Mouse (Mus musculus): ENCODE results near the gene Hist1h2ak. TPM values are rescaled to one million over a fixed set of nuclear protein-coding genes. Genes with fewer than 3 reads are reported as not detected.
"Not testable (repeated sequence)": the region's sequence is repeated elsewhere in the genome, so short reads cannot be mapped to it uniquely, and the experiment has no call there.

Hist1h2ak gene
- 16.8 and 19.9 TPM in 2 replicates for polyA plus RNA-seq (2016; fragmentation: Nextera tagmentation; extraction: Ambion mirVana)

DNA sequence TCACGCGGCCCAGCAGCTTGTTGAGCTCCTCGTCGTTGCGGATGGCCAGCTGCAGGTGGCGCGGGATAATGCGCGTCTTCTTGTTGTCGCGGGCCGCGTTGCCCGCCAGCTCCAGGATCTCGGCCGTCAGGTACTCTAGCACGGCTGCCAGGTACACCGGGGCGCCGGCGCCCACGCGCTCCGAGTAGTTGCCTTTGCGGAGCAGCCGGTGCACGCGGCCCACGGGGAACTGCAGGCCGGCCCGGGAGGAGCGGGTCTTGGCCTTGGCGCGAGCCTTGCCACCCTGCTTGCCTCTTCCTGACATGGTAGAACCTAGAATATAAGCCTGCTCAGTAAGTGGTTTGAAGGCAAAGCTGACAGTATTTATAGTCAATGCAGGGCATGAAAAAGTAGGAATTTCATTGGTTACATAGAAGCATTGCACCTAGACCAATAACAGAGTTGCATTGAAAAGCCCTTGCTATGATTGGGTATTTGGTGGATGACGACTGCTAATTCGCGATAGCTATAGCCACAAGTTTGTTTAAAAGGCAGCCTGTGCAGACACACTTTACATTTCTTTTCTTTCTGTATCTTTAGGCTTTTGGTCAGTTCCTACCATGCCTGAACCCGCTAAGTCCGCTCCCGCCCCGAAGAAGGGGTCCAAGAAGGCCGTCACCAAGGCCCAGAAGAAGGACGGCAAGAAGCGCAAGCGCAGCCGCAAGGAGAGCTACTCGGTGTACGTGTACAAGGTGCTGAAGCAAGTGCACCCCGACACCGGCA is at the start of gene Hist1h2ak, which contains the start of gene Hist1h2bn:
Gene Hist1h2ak (minus strand): TSS at position 304 of the 762 bp plus-strand sequence.
Gene Hist1h2bn (plus strand): TSS at position 600 of the 762 bp plus-strand sequence.
- peak within 1 kb of the TSS; percentile 59 for H3K4me3 ChIP-seq
- 0% methylated on average over 39 of the region's 50 CpGs for WGBS
- DNase-seq (ENCODE audit: low spot score) = peak; percentile 80
- peaks cover 49% of the 10 kb centered on the region for H3K4me1 ChIP-seq
- H3K36me3 ChIP-seq; H3K27me3 ChIP-seq (ENCODE audit: low read depth, poor library complexity, severe bottlenecking); H3K9me3 ChIP-seq (replicated peaks): not testable (repeated sequence)
- H3K27ac ChIP-seq (replicated peaks) = peak within 1 kb of the TSS; percentile 91

DNA sequence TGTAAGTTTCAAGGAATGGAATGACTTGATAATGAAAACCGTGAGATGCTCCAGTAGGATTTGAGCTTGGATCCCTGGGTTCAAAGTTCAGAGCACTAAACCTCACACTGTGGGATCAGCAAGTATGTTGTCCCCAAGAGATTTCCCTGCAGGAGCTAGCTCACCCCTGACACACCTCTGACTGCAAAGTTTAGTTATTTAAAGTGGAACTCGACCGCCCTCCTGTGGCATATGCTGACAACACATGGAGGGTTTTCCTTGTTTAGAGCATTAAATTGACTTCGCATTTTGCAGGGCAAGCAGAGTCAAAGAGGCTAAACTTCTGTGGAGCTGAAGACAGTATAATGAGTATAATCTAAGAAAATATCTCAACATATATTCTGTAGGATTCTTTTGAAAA is 49.4 kb upstream of the Hist1h2ak start:
- not testable (repeated sequence) for H3K9me3 ChIP-seq (replicated peaks); H3K36me3 ChIP-seq; H3K4me3 ChIP-seq; H3K27me3 ChIP-seq (ENCODE audit: low read depth, poor library complexity, severe bottlenecking); H3K4me1 ChIP-seq; H3K27ac ChIP-seq (replicated peaks); DNase-seq (ENCODE audit: low spot score)
- no CpG with 5 or more reads among the region's 4 CpGs for WGBS

DNA sequence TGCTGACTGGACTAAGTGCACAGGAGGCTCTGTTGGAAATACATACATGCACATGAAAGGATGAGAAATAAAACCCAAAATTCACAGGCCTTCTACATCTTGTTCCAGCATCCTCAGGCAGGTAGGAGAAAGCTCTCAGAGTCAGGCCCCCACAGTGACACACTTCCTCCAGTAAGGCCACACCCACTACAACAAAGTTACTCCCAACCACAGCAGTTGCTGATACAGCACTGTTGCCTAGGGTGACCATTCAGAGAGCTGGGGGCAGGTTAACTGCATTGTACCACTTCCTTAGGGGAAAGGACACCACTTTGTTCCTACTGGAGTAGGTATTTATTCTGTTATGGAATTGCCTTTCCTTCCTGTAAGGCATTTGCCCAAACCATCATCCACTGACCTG is 43.5 kb upstream of the Hist1h2ak start:
- not testable (repeated sequence) for H3K9me3 ChIP-seq (replicated peaks); H3K4me3 ChIP-seq; H3K36me3 ChIP-seq; H3K27ac ChIP-seq (replicated peaks); H3K27me3 ChIP-seq (ENCODE audit: low read depth, poor library complexity, severe bottlenecking); H3K4me1 ChIP-seq; DNase-seq (ENCODE audit: low spot score)

DNA sequence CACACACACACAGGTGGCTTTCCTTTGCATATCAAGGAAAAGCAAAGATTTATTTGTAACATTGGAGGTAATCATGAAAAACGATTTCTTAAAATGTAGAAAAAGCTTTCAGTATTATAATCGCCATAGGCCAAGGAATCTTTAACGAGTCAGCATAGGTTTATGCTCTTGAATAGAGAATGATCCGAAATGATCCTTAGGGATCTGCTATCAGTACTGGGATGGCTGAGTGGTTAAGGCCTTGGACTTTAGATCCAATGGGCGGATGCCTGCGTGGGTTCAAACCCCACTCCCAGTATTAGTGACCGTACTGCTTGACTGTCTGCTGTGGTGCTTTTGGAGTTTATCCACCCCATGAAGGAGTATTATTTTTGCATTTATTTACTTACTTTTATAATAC is 42.0 kb upstream of the Hist1h2ak start:
- peaks cover 9% of the 10 kb centered on the region for H3K4me1 ChIP-seq
- no peaks in the 10 kb centered on the region for H3K27me3 ChIP-seq (ENCODE audit: low read depth, poor library complexity, severe bottlenecking)
- no peak overlapping the region for H3K4me3 ChIP-seq
- no peaks in the 10 kb centered on the region for H3K9me3 ChIP-seq (replicated peaks)
- H3K36me3 ChIP-seq = no peaks in the 10 kb centered on the region
- WGBS = 89% methylated on average over 7 of the region's 7 CpGs
- DNase-seq (ENCODE audit: low spot score) = no peak
- no peak overlapping the region for H3K27ac ChIP-seq (replicated peaks)

DNA sequence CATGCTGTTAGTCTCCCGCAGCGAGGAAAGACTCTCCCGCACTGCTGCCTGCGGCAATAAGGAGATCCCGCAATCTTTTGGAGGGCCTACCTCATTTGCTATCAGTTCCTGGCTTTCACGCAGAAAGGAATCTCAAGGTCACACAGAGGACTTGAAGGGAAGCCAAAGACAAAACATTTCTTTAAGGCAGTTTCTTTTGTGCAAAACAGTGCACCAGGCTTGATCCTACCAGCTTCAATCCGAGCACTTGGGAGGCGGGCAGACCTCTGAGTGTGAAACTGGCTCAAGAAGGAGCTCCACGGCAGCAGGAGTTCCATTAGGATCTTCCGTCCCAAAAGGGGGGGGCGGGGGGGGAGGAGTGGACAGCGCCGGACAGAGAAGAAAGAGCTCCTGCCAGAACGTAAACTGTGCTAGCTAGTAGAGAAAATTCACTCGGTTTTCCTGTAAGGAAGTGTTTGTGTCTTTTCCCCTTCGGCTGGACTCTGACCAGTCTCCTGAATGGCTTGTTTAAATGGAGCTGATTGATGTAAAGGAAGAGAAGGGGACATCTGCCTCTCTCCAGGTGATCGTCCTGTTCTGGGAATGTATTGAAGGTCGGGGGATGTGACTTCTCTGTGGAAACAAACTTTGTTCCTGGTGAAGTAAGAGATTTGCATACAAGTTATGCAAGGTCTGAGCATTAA is 37.1 kb upstream of the Hist1h2ak start:
- H3K4me3 ChIP-seq = peak overlapping the region; percentile 38
- WGBS = 7% methylated on average over 18 of the region's 18 CpGs
- no peaks in the 10 kb centered on the region for H3K9me3 ChIP-seq (replicated peaks)
- DNase-seq (ENCODE audit: low spot score) = peak; percentile 50
- H3K27ac ChIP-seq (replicated peaks) = peak overlapping the region; percentile 85
- no peaks in the 10 kb centered on the region for H3K36me3 ChIP-seq
- peaks cover 39% of the 10 kb centered on the region for H3K4me1 ChIP-seq
- no peaks in the 10 kb centered on the region for H3K27me3 ChIP-seq (ENCODE audit: low read depth, poor library complexity, severe bottlenecking)

DNA sequence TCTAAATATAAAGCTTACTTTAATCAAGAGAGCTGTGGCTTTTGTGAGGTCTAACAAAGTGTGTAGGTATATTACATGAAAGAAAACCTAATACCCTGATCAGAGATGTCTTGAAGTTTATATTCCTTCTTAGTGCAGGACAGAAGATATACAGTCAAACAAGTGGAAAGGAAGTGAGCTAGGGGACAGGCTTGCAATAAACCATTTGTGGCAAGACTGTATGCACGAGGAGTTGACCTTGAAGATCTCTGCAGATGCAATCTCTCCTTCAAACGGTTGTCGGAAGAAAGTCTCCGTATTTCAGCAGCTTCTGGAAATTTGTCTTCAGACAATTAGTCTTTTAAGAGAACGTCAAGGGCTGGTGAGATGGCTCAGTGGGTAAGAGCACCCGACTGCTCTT is 36.3 kb upstream of the Hist1h2ak start:
- DNase-seq (ENCODE audit: low spot score) = no peak

DNA sequence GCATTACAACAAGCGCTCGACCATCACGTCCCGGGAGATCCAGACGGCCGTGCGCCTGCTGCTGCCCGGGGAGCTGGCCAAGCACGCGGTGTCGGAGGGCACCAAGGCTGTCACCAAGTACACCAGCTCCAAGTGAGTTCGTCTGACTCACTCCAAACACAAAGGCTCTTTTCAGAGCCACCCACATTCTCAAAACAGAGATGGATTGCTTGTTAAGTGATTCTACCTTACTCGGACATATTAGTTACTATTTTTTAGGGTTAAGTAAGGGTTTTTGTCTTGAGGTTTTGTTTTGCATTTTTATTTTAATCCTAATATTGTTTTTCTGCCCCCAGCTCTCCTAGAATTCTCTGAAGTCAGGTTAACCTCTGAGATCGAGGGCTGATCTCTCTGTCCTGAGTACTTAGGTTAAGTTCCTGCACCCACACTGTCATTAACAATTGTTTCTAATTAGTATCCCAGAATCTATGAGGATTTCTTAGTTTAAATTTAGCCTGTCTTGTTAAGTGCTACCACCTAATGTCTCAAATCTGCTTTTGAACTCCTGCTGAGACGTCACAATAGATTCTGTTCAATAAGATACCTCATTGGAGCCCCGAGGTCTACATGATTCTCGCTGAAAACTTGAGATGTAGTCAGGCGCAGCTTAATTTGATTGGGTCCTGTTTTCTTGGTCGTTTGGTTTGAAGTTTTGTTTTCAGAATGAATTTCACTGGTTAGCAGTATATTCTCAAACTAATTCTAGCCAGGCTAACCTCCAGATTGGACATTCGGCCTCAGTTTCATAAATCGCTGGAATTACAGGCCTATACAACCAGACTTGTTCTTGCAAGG is 34.4 kb upstream of the Hist1h2ak start:
- peak overlapping the region; percentile 55 for H3K4me3 ChIP-seq
- DNase-seq (ENCODE audit: low spot score) = peak; percentile 20

More for the DNA sequence above, 36.3 kb upstream of the Hist1h2ak start:
- Histone ChIP-seq H3K9me3 (replicated peaks) (no peaks in the 10 kb centered on the region), H3K27me3 (ENCODE audit: low read depth, poor library complexity, severe bottlenecking) (no peaks in the 10 kb centered on the region), H3K36me3 (no peaks in the 10 kb centered on the region), H3K4me3 (no peak overlapping the region), H3K4me1 (peaks cover 46% of the 10 kb centered on the region), H3K27ac (replicated peaks) (peak overlapping the region; percentile 87; the same call in 1 of the 2 replicates)
- 69% methylated on average over 6 of the region's 6 CpGs for WGBS

DNA sequence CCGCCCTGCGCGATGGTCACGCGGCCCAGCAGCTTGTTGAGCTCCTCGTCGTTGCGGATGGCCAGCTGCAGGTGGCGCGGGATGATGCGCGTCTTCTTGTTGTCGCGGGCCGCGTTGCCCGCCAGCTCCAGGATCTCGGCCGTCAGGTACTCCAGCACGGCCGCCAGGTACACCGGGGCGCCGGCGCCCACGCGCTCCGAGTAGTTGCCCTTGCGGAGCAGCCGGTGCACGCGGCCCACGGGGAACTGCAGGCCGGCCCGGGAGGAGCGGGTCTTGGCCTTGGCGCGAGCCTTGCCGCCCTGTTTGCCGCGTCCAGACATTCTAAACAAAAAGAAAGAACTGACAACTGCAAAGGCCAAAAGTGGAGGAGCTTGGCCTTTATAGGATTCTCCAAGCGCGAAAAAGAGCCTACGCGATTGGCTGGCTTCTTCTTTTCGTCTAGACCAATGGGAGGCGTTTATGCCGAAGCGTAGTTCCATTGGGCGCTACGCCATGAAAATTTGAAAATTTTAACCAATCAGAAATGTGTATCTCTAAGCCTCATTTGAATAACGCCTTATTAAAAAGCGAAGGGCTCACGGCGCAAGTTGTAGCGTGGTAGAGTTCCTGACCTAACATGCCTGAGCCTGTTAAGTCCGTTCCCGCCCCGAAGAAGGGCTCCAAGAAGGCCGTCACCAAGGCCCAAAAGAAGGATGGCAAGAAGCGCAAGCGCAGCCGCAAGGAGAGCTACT is 33.4 kb upstream of the Hist1h2ak start, which contains the start of the genes Hist1h2an and Hist1h2bp:
Gene Hist1h2an (minus strand): TSS at position 320 of the 731 bp plus-strand sequence.
Gene Hist1h2bp (plus strand): TSS at position 563 of the 731 bp plus-strand sequence.
- H3K4me1 ChIP-seq = peaks cover 63% of the 10 kb centered on the region
- 0% methylated on average over 42 of the region's 63 CpGs for WGBS
- H3K27ac ChIP-seq (replicated peaks) = peak within 1 kb of the TSS; percentile 92
- H3K9me3 ChIP-seq (replicated peaks); H3K36me3 ChIP-seq; H3K27me3 ChIP-seq (ENCODE audit: low read depth, poor library complexity, severe bottlenecking): not testable (repeated sequence)
- H3K4me3 ChIP-seq = peak within 1 kb of the TSS; percentile 55
- peak; percentile 88 for DNase-seq (ENCODE audit: low spot score)

More for the DNA sequence above, 34.4 kb upstream of the Hist1h2ak start:
- Histone ChIP-seq H3K4me1 (peaks cover 56% of the 10 kb centered on the region), H3K9me3 (replicated peaks) (no peaks in the 10 kb centered on the region), H3K27ac (replicated peaks) (peak overlapping the region; percentile 87), H3K36me3 (no peaks in the 10 kb centered on the region), H3K27me3 (ENCODE audit: low read depth, poor library complexity, severe bottlenecking) (no peaks in the 10 kb centered on the region)
- 11% methylated on average over 17 of the region's 21 CpGs for WGBS

DNA sequence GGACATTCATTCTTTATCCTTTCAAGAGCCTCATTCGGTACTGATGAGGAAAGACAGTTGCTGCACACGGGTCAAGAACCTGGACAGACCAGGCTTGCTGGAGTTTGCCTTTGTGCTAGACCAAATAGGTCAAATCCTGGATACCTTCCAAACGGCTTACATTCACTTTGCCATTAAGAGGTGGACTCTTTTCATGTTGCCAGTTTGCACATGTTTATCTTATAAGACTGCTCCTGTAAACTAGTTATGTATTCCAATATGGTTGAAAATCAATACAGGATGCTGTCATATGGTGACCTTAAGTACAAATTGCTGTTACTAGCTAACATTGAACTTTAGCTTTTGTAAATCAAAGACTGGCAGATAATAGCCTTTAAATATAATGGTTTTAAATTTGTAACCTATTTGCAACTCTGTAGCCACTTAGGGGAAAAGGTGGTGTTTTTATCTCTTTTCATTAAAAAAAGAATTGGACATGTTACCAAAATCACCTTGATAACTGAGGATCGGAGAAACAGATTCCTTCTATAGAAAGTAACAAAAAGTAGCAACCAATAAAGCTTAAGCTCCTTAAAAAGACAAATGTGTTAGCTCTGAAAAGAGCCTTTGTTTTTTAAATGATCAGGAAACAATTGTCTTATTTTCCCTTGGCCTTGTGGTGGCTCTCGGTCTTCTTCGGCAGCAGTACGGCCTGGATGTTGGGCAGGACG is 32.7 kb upstream of the Hist1h2ak start:
- 5% methylated on average over 8 of the region's 8 CpGs for WGBS
- peak; percentile 48 for DNase-seq (ENCODE audit: low spot score)

DNA sequence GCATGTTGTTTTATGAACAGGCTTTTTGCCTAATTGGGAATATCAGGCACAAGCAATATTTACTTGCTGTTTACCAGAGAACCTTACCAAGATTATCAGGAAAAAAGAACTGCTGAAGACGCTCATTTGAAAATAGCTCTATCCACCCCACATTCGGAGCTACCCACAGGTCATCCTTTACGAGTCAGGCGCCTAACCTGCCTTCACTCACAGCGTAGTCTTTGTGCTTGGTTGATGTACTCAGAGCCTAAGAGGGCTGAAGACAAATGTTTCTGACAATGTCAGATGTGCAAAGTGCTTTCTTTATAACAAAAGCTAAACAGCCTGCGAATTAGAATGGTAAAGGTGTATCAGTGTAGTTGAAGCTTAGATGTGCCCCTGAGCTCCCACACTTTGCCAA is 30.7 kb upstream of the Hist1h2ak start:
- Histone ChIP-seq H3K27me3 (ENCODE audit: low read depth, poor library complexity, severe bottlenecking) (no peaks in the 10 kb centered on the region), H3K27ac (replicated peaks) (peak overlapping the region; percentile 92), H3K4me1 (peaks cover 63% of the 10 kb centered on the region), H3K9me3 (replicated peaks) (no peaks in the 10 kb centered on the region), H3K4me3 (peak overlapping the region; percentile 59), H3K36me3 (no peaks in the 10 kb centered on the region)
- 20% methylated on average over 6 of the region's 6 CpGs for WGBS
- no peak for DNase-seq (ENCODE audit: low spot score)

More for the DNA sequence above, 32.7 kb upstream of the Hist1h2ak start:
- Histone ChIP-seq H3K4me1 (peaks cover 63% of the 10 kb centered on the region), H3K27me3 (ENCODE audit: low read depth, poor library complexity, severe bottlenecking) (no peaks in the 10 kb centered on the region), H3K36me3 (no peaks in the 10 kb centered on the region), H3K9me3 (replicated peaks) (no peaks in the 10 kb centered on the region), H3K27ac (replicated peaks) (peak overlapping the region; percentile 92), H3K4me3 (peak overlapping the region; percentile 55)

DNA sequence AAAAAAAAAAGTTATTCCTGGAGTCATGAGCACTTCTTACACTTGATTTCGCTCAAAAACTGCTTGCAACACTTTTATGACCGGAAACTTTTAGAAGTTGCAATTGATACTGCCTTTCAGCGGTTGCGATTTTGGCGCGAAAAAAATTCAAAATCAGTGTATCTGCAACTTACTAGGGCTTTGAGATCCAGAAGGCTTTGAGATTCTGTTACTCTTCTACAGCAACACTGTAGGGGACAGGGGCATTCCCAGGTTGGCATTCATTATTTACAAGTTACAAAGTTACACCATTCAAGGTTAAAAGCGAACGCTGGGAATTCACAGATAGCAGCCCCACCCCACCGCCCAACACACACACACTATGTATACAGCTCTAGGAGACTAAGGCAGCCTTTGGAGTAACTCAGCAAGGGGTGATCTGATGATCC is 30.1 kb upstream of the Hist1h2ak start:
- 3% methylated on average over 9 of the region's 9 CpGs for WGBS
- H3K27me3 ChIP-seq (ENCODE audit: low read depth, poor library complexity, severe bottlenecking) = no peaks in the 10 kb centered on the region
- H3K36me3 ChIP-seq = no peaks in the 10 kb centered on the region
- peak; percentile 59 for DNase-seq (ENCODE audit: low spot score)
- H3K4me3 ChIP-seq = peak overlapping the region; percentile 59
- no peaks in the 10 kb centered on the region for H3K9me3 ChIP-seq (replicated peaks)
- peaks cover 58% of the 10 kb centered on the region for H3K4me1 ChIP-seq
- peak overlapping the region; percentile 92 for H3K27ac ChIP-seq (replicated peaks)
